Mouse (Mus musculus) liver, embryonic 14.5 days (tissue): ENCODE measurements at regions not wholly inside any gene's neighbourhood (a gene's known extent, or its start where the extent isn't known, plus 50 kb on each side); places are given as distances from the start of the nearest gene placed in this dataset.

ENCODE experiments used
- ATAC-seq: fragments of 200-750 bp; cut with Nextera tagmentation; 2 replicates; pipeline ENCODE4 v1.8.0; 2017; ENCODE audit warnings: moderate number of reproducible peaks, mild to moderate bottlenecking, moderate library complexity; ENCODE audit not compliant: insufficient read depth
- DNase-seq, 3 experiments: peaks; one replicate each; pipeline ENCODE4 v3.0.0-alpha.2; 2012 to 2013; ENCODE audit warnings: low read depth in 3 of 3, low spot score in 3 of 3
- H3K27ac ChIP-seq: fragments of 300-500 bp; sonication (generic); 2 replicates; pipeline ENCODE4 v1.5.1; 2014; ENCODE audit warnings: moderate library complexity, mild to moderate bottlenecking, control low read depth, inconsistent platforms
- H3K27me3 ChIP-seq: fragments of 300-500 bp; sonication (generic); 2 replicates; pipeline ENCODE4 v1.6.1; 2014; ENCODE audit warnings: mild to moderate bottlenecking, low read length, moderate library complexity; ENCODE audit not compliant: control insufficient read depth, insufficient read depth
- H3K36me3 ChIP-seq: fragments of 300-500 bp; sonication (generic); replicated peaks from 2 replicates; pipeline ENCODE4 v1.6.1; 2014; ENCODE audit warnings: low read depth; ENCODE audit not compliant: control insufficient read depth, insufficient read depth
- H3K4me1 ChIP-seq, 2 experiments: fragments of 200-500 bp in 1 of 2; fragments of 300-500 bp in 1 of 2; sonication (generic) in 1 of 2; replicated peaks; 2 replicates each; pipeline ENCODE4 v1.6.1; 2012 to 2014; ENCODE audit warnings: antibody characterized with exemption in 1 of 2, inconsistent platforms in 1 of 2, low read length in 1 of 2; ENCODE audit not compliant: control insufficient read depth in 2 of 2, insufficient read depth in 2 of 2
- H3K4me2 ChIP-seq: fragments of 300-500 bp; sonication (generic); 2 replicates; pipeline ENCODE4 v1.6.1; 2014; ENCODE audit warnings: low read depth, mild to moderate bottlenecking, control low read depth, moderate library complexity
- H3K4me3 ChIP-seq, 2 experiments: fragments of 200-500 bp in 1 of 2; fragments of 300-500 bp in 1 of 2; sonication (generic) in 1 of 2; 2 replicates each; pipeline ENCODE4 v1.5.1; 2012 to 2014; ENCODE audit warnings: low read depth in 2 of 2, low read length in 2 of 2, mild to moderate bottlenecking in 2 of 2, control low read depth in 1 of 2, inconsistent platforms in 1 of 2, moderate library complexity in 1 of 2; ENCODE audit not compliant: insufficient read depth in 1 of 2
- H3K9ac ChIP-seq: fragments of 300-500 bp; sonication (generic); replicated peaks from 2 replicates; pipeline ENCODE4 v1.6.1; 2014; ENCODE audit warnings: mild to moderate bottlenecking, control low read depth, moderate library complexity
- H3K9me3 ChIP-seq: fragments of 300-500 bp; sonication (generic); 2 replicates; pipeline ENCODE4 v1.6.1; 2016; ENCODE audit warnings: low read length, mixed read lengths; ENCODE audit not compliant: control insufficient read depth
- CTCF ChIP-seq: IDR thresholded peaks from 2 replicates; pipeline ENCODE4 v1.5.1; 2016; ENCODE audit warnings: antibody characterized with exemption, low read depth, control low read depth
- EP300 ChIP-seq: IDR thresholded peaks from 2 replicates; pipeline ENCODE4 v1.6.1; 2016; ENCODE audit warnings: antibody characterized with exemption, low read depth
- WGBS: fragments of 180-500 bp; shearing (Covaris S2); extraction: QIAGEN DNeasy Blood & Tissue Kit; methylation state at CpG from one replicate; pipeline ENCODE4 v1.1.7; 2014; ENCODE audit not compliant: insufficient replicate concordance; 5-methylcytosine and 5-hydroxymethylcytosine counted together

GRCm38 (mm10) chr10:44625521-44625920 is 97.2 kb upstream of the Prdm1 start:
- ATAC-seq (no peak), DNase-seq (no peak)
- Histone ChIP-seq H3K9me3 (no peaks in the 10 kb centered on the region), H3K36me3 (no peaks in the 10 kb centered on the region), H3K27me3 (no peaks in the 10 kb centered on the region), H3K4me1 (no peaks in the 10 kb centered on the region), H3K9ac (no peak overlapping the region), H3K4me3 (no peak overlapping the region), H3K4me2 (no peak overlapping the region), H3K27ac (no peak overlapping the region)
- TF ChIP-seq CTCF, result no peak
- 51% methylated on average over 4 of the region's 4 CpGs for WGBS

- Histone ChIP-seq H3K4me3 (no peak overlapping the region), H3K9ac (no peak overlapping the region), H3K4me2 (no peak overlapping the region), H3K9me3 (no peaks in the 10 kb centered on the region), H3K27me3 (no peaks in the 10 kb centered on the region), H3K36me3 (no peaks in the 10 kb centered on the region), H3K27ac (no peak overlapping the region), H3K4me1 (no peaks in the 10 kb centered on the region)
- DNase-seq, result no peak
- no peak for ATAC-seq
- TF ChIP-seq CTCF, result no peak
- TF ChIP-seq EP300, result no peak
- WGBS, result 47% methylated on average over 1 of the region's 1 CpGs
Measured at GRCm38 (mm10) chr10:44615586-44615985, 87.3 kb upstream of the Prdm1 start.

- H3K36me3 ChIP-seq, result no peaks in the 10 kb centered on the region
- ATAC-seq (no peak), DNase-seq (no peak)
- no peak overlapping the region for H3K4me3 ChIP-seq
- TF ChIP-seq EP300 (no peak), CTCF (no peak)
- H3K4me2 ChIP-seq, result no peak overlapping the region
- no peaks in the 10 kb centered on the region for H3K27me3 ChIP-seq
- no peak overlapping the region for H3K27ac ChIP-seq
- no peaks in the 10 kb centered on the region for H3K9me3 ChIP-seq
- H3K9ac ChIP-seq, result no peak overlapping the region
- H3K4me1 ChIP-seq, result peaks cover 0 to 7% of the 10 kb centered on the region in 2 experiments; a peak in 1 of 4 replicates
- WGBS, result 56% methylated on average over 7 of the region's 7 CpGs
Measured at GRCm38 (mm10) chr10:44612571-44612970, 84.3 kb upstream of the Prdm1 start.

- no peaks in the 10 kb centered on the region for H3K36me3 ChIP-seq
- no peaks in the 10 kb centered on the region for H3K9me3 ChIP-seq
- WGBS, result 59% methylated on average over 5 of the region's 5 CpGs
- TF ChIP-seq CTCF (no peak), EP300 (no peak)
- DNase-seq, result no peak
- H3K27me3 ChIP-seq, result no peaks in the 10 kb centered on the region
- H3K4me1 ChIP-seq, result peaks cover 0 to 11% of the 10 kb centered on the region in 2 experiments; a peak in 1 of 4 replicates
- H3K27ac ChIP-seq, result no peak overlapping the region
- no peak overlapping the region for H3K4me2 ChIP-seq
- H3K9ac ChIP-seq, result no peak overlapping the region
- no peak for ATAC-seq
- H3K4me3 ChIP-seq, result no peak overlapping the region
Measured at GRCm38 (mm10) chr10:44611399-44611798, 83.1 kb upstream of the Prdm1 start.

- H3K4me3 ChIP-seq, result no peak overlapping the region
- H3K36me3 ChIP-seq, result no peaks in the 10 kb centered on the region
- no peaks in the 10 kb centered on the region for H3K27me3 ChIP-seq
- H3K4me2 ChIP-seq, result no peak overlapping the region
- DNase-seq (peak in 1 of 3 experiments; percentile 36), ATAC-seq (peak; percentile 41; the same call in 1 of the 2 replicates)
- H3K27ac ChIP-seq, result no peak overlapping the region
- no peak overlapping the region for H3K9ac ChIP-seq
- peaks cover 0 to 15% of the 10 kb centered on the region in 2 experiments; a peak in 2 of 4 replicates for H3K4me1 ChIP-seq
- TF ChIP-seq CTCF, result no peak
- TF ChIP-seq EP300, result peak; percentile 36; the same call in 1 of the 2 replicates
- no peaks in the 10 kb centered on the region for H3K9me3 ChIP-seq
- 13% methylated on average over 6 of the region's 6 CpGs for WGBS
Measured at GRCm38 (mm10) chr10:44609187-44609586, 80.9 kb upstream of the Prdm1 start.
